Mouse (Mus musculus): Measurements from ENCODE around the gene Vps37c. TPM values are rescaled to one million over a fixed set of nuclear protein-coding genes. Genes with fewer than 3 reads are reported as not detected.

Vps37c gene
- polyA plus RNA-seq, 1 experiment from 2014 or later = 25.2 TPM

- H3K4me3 ChIP-seq (ENCODE audit: low read depth, low read length) = no peak overlapping the region
- no peak overlapping the region for H3K4me2 ChIP-seq (replicated peaks; ENCODE audit: low read depth, low read length)
- no peaks in the 10 kb centered on the region for H3K9me3 ChIP-seq (ENCODE audit: low read length)
- H3K9ac ChIP-seq (replicated peaks; ENCODE audit: low read depth) = no peak overlapping the region
- no peak overlapping the region for H3K27ac ChIP-seq (ENCODE audit: low read length)
- peaks cover 33% of the 10 kb centered on the region; the same call in 1 of the 2 replicates for H3K4me1 ChIP-seq (ENCODE audit: insufficient read depth, low read depth, low read length)
- TF ChIP-seq CTCF (IDR thresholded peaks at IDR 0.05) (no peak), EP300 (IDR thresholded peaks at IDR 0.05) (no peak)
- ATAC-seq (no peak), DNase-seq (ENCODE audit: low spot score) (no peak)
- 78% methylated on average over 6 of the region's 6 CpGs for WGBS
- no peaks in the 10 kb centered on the region for H3K36me3 ChIP-seq (ENCODE audit: insufficient read depth, low read length)
- H3K27me3 ChIP-seq (replicated peaks; ENCODE audit: insufficient read depth, low read length) = no peaks in the 10 kb centered on the region
Observed at GRCm38 (mm10) chr19:10701013-10701726, 12.6 kb downstream of the Vps37c start.

GRCm38 (mm10) chr19:10702125-10702524 lies 13.6 kb downstream of the Vps37c start:
- no peak for TF ChIP-seq CTCF (IDR thresholded peaks at IDR 0.05)
- TF ChIP-seq EP300 (IDR thresholded peaks at IDR 0.05) = no peak

DNA sequence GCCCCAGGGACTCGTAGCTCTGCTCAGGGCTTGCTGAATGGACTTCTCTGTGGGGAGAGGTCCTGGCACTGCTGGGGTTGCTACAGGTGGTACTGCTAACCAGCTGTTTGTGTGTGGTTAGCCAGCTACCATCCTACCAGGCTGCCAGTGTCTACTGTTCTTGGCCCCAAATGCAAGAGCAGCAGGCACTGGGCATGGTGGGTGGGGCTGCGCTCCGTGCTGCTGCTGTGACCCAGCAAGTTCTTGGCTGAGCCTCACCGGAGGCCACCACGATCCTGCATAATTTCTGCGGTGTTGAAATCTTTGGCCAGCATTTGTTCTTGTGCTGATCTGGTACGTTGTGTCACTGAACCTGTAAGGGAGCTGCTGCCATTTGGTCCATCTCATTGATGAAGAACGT lies 14.9 kb downstream of the Vps37c start:
- 73% methylated on average over 8 of the region's 8 CpGs for WGBS
- ATAC-seq = no peak

More at GRCm38 (mm10) chr19:10702125-10702524, 13.6 kb downstream of the Vps37c start:
- no peaks in the 10 kb centered on the region for H3K9me3 ChIP-seq (ENCODE audit: low read length)
- H3K4me3 ChIP-seq (ENCODE audit: low read depth, low read length) = no peak overlapping the region
- no peaks in the 10 kb centered on the region for H3K27me3 ChIP-seq (replicated peaks; ENCODE audit: insufficient read depth, low read length)
- no peak overlapping the region for H3K4me2 ChIP-seq (replicated peaks; ENCODE audit: low read depth, low read length)
- ATAC-seq (no peak), DNase-seq (ENCODE audit: low spot score) (no peak)
- H3K4me1 ChIP-seq (ENCODE audit: insufficient read depth, low read depth, low read length) = peaks cover 32% of the 10 kb centered on the region; the same call in 1 of the 2 replicates
- 80% methylated on average over 8 of the region's 8 CpGs for WGBS
- no peak overlapping the region for H3K27ac ChIP-seq (ENCODE audit: low read length)
- no peak overlapping the region for H3K9ac ChIP-seq (replicated peaks; ENCODE audit: low read depth)
- no peaks in the 10 kb centered on the region for H3K36me3 ChIP-seq (ENCODE audit: insufficient read depth, low read length)

GRCm38 (mm10) chr19:10707087-10707875 lies 18.7 kb downstream of the Vps37c start:
- DNase-seq (ENCODE audit: low spot score) (no peak), ATAC-seq (no peak)
- WGBS = 80% methylated on average over 13 of the region's 13 CpGs
- Histone ChIP-seq H3K9ac (replicated peaks; ENCODE audit: low read depth) (no peak overlapping the region), H3K27ac (ENCODE audit: low read length) (no peak overlapping the region), H3K27me3 (replicated peaks; ENCODE audit: insufficient read depth, low read length) (no peaks in the 10 kb centered on the region), H3K4me2 (replicated peaks; ENCODE audit: low read depth, low read length) (no peak overlapping the region), H3K9me3 (ENCODE audit: low read length) (no peaks in the 10 kb centered on the region), H3K4me3 (ENCODE audit: low read depth, low read length) (no peak overlapping the region), H3K36me3 (ENCODE audit: insufficient read depth, low read length) (peaks cover 19% of the 10 kb centered on the region), H3K4me1 (ENCODE audit: insufficient read depth, low read depth, low read length) (no peaks in the 10 kb centered on the region)
- TF ChIP-seq CTCF (IDR thresholded peaks at IDR 0.05) = no peak
- TF ChIP-seq EP300 (IDR thresholded peaks at IDR 0.05) = no peak

More for the DNA sequence above, 14.9 kb downstream of the Vps37c start:
- Histone ChIP-seq H3K27ac (ENCODE audit: low read length) (no peak overlapping the region), H3K4me3 (ENCODE audit: low read depth, low read length) (no peak overlapping the region), H3K4me2 (replicated peaks; ENCODE audit: low read depth, low read length) (no peak overlapping the region), H3K4me1 (ENCODE audit: insufficient read depth, low read depth, low read length) (peaks cover 20% of the 10 kb centered on the region; the same call in 1 of the 2 replicates), H3K9ac (replicated peaks; ENCODE audit: low read depth) (no peak overlapping the region), H3K27me3 (replicated peaks; ENCODE audit: insufficient read depth, low read length) (no peaks in the 10 kb centered on the region), H3K36me3 (ENCODE audit: insufficient read depth, low read length) (no peaks in the 10 kb centered on the region), H3K9me3 (ENCODE audit: low read length) (no peaks in the 10 kb centered on the region)
- TF ChIP-seq CTCF (IDR thresholded peaks at IDR 0.05) (no peak), EP300 (IDR thresholded peaks at IDR 0.05) (no peak)
- DNase-seq (ENCODE audit: low spot score) = no peak

DNA sequence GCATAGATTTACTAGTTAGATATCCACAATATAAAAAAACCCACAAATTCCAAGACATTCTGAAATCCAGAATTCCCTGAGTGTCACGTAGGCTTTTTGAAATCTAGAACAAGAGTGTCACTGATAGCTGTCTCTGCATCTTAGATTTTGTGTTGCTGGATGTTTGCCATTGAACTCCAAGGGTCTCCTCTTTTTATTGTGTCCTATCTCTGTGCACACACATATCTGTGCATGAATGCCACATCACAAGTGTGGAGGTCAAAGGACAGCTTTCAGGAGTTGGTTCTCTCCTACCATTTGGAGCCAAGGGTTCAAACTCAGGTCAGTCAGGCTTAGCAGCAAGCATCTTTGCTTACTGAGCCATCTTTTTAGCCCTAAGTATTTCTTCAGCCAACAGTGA lies 19.3 kb downstream of the Vps37c start:
- no peaks in the 10 kb centered on the region for H3K9me3 ChIP-seq (ENCODE audit: low read length)
- no peak overlapping the region for H3K27ac ChIP-seq (ENCODE audit: low read length)
- no peak for DNase-seq (ENCODE audit: low spot score)
- no peak overlapping the region for H3K9ac ChIP-seq (replicated peaks; ENCODE audit: low read depth)
- no peaks in the 10 kb centered on the region for H3K27me3 ChIP-seq (replicated peaks; ENCODE audit: insufficient read depth, low read length)
- H3K4me1 ChIP-seq (ENCODE audit: insufficient read depth, low read depth, low read length) = no peaks in the 10 kb centered on the region
- 74% methylated on average over 1 of the region's 1 CpGs for WGBS
- TF ChIP-seq CTCF (IDR thresholded peaks at IDR 0.05) (no peak), EP300 (IDR thresholded peaks at IDR 0.05) (no peak)
- no peak overlapping the region for H3K4me3 ChIP-seq (ENCODE audit: low read depth, low read length)
- no peak for ATAC-seq
- no peak overlapping the region for H3K4me2 ChIP-seq (replicated peaks; ENCODE audit: low read depth, low read length)
- peaks cover 25% of the 10 kb centered on the region for H3K36me3 ChIP-seq (ENCODE audit: insufficient read depth, low read length)

GRCm38 (mm10) chr19:10708900-10709299 lies 20.4 kb downstream of the Vps37c start:
- Histone ChIP-seq H3K27me3 (replicated peaks; ENCODE audit: insufficient read depth, low read length) (no peaks in the 10 kb centered on the region), H3K4me1 (ENCODE audit: insufficient read depth, low read depth, low read length) (no peaks in the 10 kb centered on the region), H3K36me3 (ENCODE audit: insufficient read depth, low read length) (peaks cover 31% of the 10 kb centered on the region), H3K27ac (ENCODE audit: low read length) (no peak overlapping the region), H3K9ac (replicated peaks; ENCODE audit: low read depth) (no peak overlapping the region), H3K9me3 (ENCODE audit: low read length) (no peaks in the 10 kb centered on the region), H3K4me3 (ENCODE audit: low read depth, low read length) (no peak overlapping the region), H3K4me2 (replicated peaks; ENCODE audit: low read depth, low read length) (no peak overlapping the region)
- no peak for ATAC-seq
- TF ChIP-seq EP300 (IDR thresholded peaks at IDR 0.05) (no peak), CTCF (IDR thresholded peaks at IDR 0.05) (no peak)
- WGBS = 73% methylated on average over 6 of the region's 6 CpGs
- no peak for DNase-seq (ENCODE audit: low spot score)
